Mouse (Mus musculus) liver, embryonic 15.5 days (tissue): ENCODE data around the gene Hmgxb4. TPM values are rescaled to one million over a fixed set of nuclear protein-coding genes. Genes with fewer than 3 reads are reported as not detected.

Source experiments
- ATAC-seq: fragments of 200-750 bp; cut with Nextera tagmentation; 2 replicates; pipeline ENCODE4 v1.8.0; 2017; ENCODE audit warnings: moderate number of reproducible peaks, mild to moderate bottlenecking, moderate library complexity; ENCODE audit not compliant: insufficient read depth
- H3K27ac ChIP-seq: fragments of 300-500 bp; sonication (generic); replicated peaks from 2 replicates; pipeline ENCODE4 v1.5.1; 2015; ENCODE audit warnings: mild to moderate bottlenecking, inconsistent platforms
- H3K27me3 ChIP-seq: fragments of 300-500 bp; sonication (generic); 2 replicates; pipeline ENCODE4 v1.6.1; 2015; ENCODE audit warnings: mild to moderate bottlenecking, inconsistent platforms
- H3K36me3 ChIP-seq: fragments of 300-500 bp; sonication (generic); replicated peaks from 2 replicates; pipeline ENCODE4 v1.6.1; 2015; ENCODE audit warnings: moderate library complexity, mild to moderate bottlenecking, inconsistent platforms
- H3K4me1 ChIP-seq: fragments of 300-500 bp; sonication (generic); replicated peaks from 2 replicates; pipeline ENCODE4 v1.6.1; 2015; ENCODE audit warnings: inconsistent platforms
- H3K4me2 ChIP-seq: fragments of 300-500 bp; sonication (generic); 2 replicates; pipeline ENCODE4 v1.6.1; 2015; ENCODE audit warnings: moderate library complexity, mild to moderate bottlenecking, inconsistent platforms
- H3K4me3 ChIP-seq: fragments of 300-500 bp; sonication (generic); replicated peaks from 2 replicates; pipeline ENCODE4 v1.5.1; 2015; ENCODE audit warnings: mild to moderate bottlenecking, inconsistent platforms
- H3K9ac ChIP-seq: fragments of 300-500 bp; sonication (generic); 2 replicates; pipeline ENCODE4 v1.6.1; 2015; ENCODE audit warnings: moderate library complexity, mild to moderate bottlenecking, inconsistent platforms
- H3K9me3 ChIP-seq: fragments of 300-500 bp; sonication (generic); replicated peaks from 2 replicates; pipeline ENCODE4 v1.6.1; 2016; ENCODE audit warnings: inconsistent platforms
- WGBS: fragments of 180-500 bp; shearing (Covaris S2); methylation state at CpG from one replicate; pipeline ENCODE4 v1.1.7; 2015; ENCODE audit warnings: mixed read lengths; ENCODE audit not compliant: insufficient replicate concordance; 5-methylcytosine and 5-hydroxymethylcytosine counted together
- polyA plus RNA-seq: library from polyadenylated mRNA; unstranded; fragments of >200 nt; fragmentation: Nextera tagmentation; extraction: Ambion mirVana; gene quantifications from 2 replicates; pipeline ENCODE4 v1.2.1, GENCODE M21; 2015

Gene Hmgxb4
- polyA plus RNA-seq, 1 experiment from 2014 or later, result 11.5 TPM

DNA sequence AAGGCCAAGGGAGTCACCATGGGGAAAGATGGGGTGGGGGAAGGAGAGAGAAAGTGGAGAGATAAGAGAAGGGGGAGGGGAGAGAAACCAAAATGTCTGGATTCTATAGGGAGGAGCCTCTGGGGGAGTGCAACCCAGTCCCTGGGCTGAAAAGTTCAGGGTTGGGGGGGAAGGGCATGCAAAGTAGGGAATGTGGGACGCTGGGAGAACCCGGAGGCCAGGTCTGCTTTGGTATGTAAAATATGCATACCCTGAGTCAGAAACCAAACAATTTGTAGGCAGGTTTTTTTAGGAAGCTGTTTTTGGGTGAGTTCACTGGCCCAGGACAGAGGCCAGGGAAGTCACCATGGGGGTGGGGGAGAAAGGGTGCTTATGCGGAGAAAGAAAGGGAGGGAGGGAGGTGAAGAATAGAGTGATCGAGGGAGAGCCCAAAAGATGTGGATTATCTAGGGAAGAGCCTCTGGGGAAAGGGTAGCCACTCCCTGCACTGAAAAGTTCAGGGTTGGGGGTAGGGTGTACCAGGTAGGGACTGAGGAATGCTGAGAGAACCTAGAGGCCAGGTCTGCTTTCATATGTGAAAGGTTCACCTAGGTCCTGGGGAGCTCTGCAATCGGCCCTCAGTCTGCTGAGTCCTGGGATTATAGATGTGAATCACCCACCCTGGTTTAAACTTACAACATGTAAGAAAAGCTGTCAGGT lies 25.3 kb downstream of the Hmgxb4 start:
- no peaks in the 10 kb centered on the region for H3K9me3 ChIP-seq
- no peak overlapping the region for H3K27ac ChIP-seq
- 51% methylated on average over 5 of the region's 5 CpGs for WGBS
- H3K4me2 ChIP-seq, result no peak overlapping the region
- peaks cover 43% of the 10 kb centered on the region for H3K36me3 ChIP-seq
- no peak for ATAC-seq
- H3K27me3 ChIP-seq, result no peaks in the 10 kb centered on the region
- no peak overlapping the region for H3K4me3 ChIP-seq
- H3K9ac ChIP-seq, result no peak overlapping the region
- H3K4me1 ChIP-seq, result peaks cover 35% of the 10 kb centered on the region

DNA sequence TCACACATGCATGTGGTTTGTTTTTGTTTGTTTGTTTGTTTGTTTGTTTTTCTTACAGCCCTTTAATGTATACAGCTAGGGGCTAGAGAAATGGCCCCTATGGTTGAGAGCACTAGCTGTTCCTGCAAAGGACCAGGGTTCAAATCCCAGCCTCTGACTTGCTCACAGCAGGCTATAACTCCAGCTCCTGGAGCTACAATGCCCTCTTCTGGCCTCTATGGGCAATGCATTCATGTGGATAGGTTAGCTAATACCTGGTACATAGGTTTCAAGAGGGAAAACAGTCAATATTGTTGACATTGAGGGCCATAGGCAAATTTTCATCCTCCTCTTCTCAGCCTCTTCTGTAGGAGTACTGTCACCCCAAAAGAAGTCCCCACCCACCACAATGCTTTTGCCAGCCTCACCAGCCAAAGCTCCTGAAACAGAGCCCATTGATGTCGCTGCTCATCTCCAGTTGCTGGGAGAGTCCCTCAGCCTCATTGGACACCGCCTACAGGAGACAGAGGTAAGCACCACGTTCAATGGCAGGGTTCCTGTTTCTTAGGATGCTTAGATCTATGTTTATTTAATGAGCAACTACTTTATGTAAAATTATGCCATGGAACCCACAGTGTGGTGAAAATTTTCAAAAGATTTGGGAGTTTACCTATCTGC lies 30.6 kb downstream of the Hmgxb4 start:
- Histone ChIP-seq H3K4me3 (no peak overlapping the region), H3K9ac (no peak overlapping the region), H3K27ac (no peak overlapping the region), H3K4me2 (no peak overlapping the region), H3K4me1 (peaks cover under 1% of the 10 kb centered on the region), H3K27me3 (no peaks in the 10 kb centered on the region), H3K36me3 (peaks cover 74% of the 10 kb centered on the region), H3K9me3 (no peaks in the 10 kb centered on the region)
- 77% methylated on average over 3 of the region's 3 CpGs for WGBS
- ATAC-seq, result no peak

DNA sequence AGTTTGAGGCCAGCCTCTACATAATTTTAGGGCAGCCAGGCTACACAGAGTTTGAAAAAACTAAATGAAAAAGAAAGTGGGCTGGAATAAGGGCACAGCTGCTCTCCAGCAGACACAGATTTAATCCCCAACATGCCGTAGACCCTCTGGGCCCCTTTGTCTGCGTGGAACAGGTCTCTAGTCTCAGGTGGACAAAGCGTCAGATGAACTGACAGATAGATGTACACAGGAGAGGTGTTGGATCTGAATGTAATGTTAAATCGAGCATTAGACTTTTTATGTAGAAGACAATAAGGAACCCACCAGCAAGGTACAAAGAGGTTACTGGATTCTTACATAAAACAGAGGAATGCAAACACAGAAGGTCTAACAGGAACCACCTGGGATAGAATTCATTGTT lies 32.7 kb downstream of the Hmgxb4 start:
- no peak overlapping the region for H3K4me2 ChIP-seq
- H3K4me3 ChIP-seq, result no peak overlapping the region
- WGBS, result 72% methylated on average over 4 of the region's 4 CpGs
- H3K36me3 ChIP-seq, result peaks cover 83% of the 10 kb centered on the region
- no peak overlapping the region for H3K9ac ChIP-seq
- H3K9me3 ChIP-seq, result no peaks in the 10 kb centered on the region
- H3K4me1 ChIP-seq, result no peaks in the 10 kb centered on the region
- no peaks in the 10 kb centered on the region for H3K27me3 ChIP-seq
- no peak for ATAC-seq
- H3K27ac ChIP-seq, result no peak overlapping the region

DNA sequence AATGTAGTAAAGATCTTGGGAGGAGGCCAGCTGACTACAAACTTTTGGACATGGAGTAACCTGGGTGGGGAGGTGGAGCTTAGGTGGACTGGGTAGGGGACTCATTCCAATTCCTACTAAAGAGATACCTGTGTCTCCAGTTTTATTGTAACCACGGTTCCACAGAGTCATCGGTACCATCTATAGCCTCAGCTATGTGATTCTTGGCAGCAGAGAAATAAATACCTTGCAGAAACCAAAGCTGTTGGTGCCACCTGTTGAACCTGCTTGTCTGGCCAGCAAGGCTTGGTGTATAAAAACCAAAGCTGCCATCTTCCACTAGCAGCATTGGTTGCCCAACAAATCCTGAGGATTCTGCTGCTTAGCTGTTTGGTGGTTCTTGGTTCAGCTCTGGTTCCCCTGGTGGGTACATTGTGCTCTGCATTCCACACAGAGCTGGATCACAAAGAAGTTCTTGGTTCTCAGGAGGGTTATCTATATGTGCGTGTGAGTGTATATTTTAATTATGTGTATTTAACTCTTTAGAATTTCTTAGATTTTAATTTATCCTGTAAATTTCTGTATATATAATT lies 37.4 kb downstream of the Hmgxb4 start:
- H3K4me1 ChIP-seq, result peaks cover 18% of the 10 kb centered on the region
- 87% methylated on average over 3 of the region's 3 CpGs for WGBS
- no peak overlapping the region for H3K4me3 ChIP-seq
- H3K27ac ChIP-seq, result no peak overlapping the region
- peaks cover 41% of the 10 kb centered on the region for H3K36me3 ChIP-seq
- no peak for ATAC-seq
- no peak overlapping the region for H3K4me2 ChIP-seq
- H3K9me3 ChIP-seq, result no peaks in the 10 kb centered on the region
- no peaks in the 10 kb centered on the region for H3K27me3 ChIP-seq
- no peak overlapping the region for H3K9ac ChIP-seq

DNA sequence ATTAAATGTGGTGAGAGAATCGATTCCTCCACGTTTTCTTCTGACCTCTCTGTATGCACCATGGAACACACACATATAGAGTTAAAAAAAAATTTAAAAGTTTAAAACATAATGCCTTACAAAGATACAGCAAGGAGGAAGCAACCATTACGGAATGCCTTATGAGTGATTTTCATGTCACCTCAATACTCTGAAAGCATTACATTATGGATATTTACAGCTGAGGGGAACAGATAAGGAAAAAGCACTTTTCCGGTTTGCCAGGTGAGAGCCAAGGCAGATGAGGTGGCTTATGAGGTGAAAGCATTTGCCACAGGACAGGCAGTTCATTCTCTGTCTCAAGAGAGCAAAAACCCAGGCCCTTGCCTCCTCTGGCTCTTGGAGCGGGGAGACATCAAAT lies 39.8 kb downstream of the Hmgxb4 start:
- 61% methylated on average over 5 of the region's 5 CpGs for WGBS
- Histone ChIP-seq H3K36me3 (peaks cover 28% of the 10 kb centered on the region), H3K27me3 (no peaks in the 10 kb centered on the region), H3K9ac (peak overlapping the region; percentile 67; the same call in 1 of the 2 replicates), H3K4me3 (peak overlapping the region; percentile 77), H3K4me1 (peaks cover 25% of the 10 kb centered on the region), H3K4me2 (peak overlapping the region; percentile 96), H3K9me3 (no peaks in the 10 kb centered on the region), H3K27ac (peak overlapping the region; percentile 88)
- ATAC-seq, result no peak

DNA sequence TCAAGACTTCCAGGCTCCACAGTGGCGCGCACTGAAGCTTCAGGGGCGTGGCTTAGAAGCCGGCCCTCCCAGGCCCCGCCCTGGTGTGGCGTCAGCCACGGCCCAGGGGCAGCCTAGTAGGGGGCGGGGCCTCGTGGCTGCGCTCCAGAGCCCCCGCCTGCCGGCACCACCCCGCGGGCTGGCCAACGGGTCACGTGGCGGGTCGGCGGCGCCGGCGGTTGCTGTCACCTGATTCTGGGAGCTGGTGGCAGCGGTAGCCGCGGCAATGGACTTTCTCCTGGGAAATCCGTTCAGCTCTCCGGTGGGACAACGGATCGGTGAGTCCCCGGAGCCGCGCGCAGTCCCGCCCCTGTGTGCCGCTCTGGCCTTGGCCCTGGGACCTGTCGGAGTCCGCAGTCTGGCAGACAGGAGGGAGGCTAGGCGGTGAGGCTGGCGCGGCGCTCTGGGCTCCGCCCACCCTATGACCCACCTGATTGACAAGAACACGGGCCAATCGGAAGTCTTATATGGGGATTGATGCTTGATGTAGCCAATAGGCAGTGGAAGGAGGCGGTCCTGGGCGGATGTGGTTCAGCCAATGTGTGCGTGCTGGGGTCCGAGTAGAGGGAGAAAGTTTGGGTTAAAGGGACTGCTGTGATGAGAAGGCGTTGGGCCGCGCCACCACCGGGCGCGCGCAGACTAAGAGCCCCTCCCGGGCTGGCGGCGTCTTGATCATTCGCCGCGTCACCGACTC lies 40.5 kb downstream of the Hmgxb4 start, which contains the start of gene Tom1:
Tom1 (plus strand) TSS at position 195 of the 733 bp plus-strand sequence.
- WGBS, result under 1% methylated on average over 62 of the region's 62 CpGs
- H3K9ac ChIP-seq, result peak within 1 kb of the TSS; percentile 67
- ATAC-seq, result peak; percentile 96

DNA sequence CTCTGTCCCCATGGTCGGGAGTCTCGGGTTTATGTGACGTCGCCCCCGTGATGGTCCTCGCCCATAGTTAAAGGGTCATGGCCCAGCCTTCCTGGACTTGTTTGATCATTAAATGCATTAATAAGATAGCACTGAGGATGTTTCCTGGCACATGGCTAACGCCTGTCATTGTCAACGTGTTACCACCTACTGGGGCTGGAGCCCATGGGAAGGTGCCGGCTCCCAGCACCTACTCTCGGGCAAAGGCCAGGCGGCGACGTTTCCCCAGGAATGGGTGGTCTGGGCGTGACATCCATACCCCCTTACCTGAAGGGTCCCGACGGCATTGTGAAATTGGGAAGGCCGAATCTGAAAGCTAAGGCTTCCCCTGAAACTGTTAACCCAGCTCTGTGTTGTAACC lies 41.1 kb downstream of the Hmgxb4 start:
- ATAC-seq, result peak; percentile 0; the same call in 1 of the 2 replicates
- H3K27ac ChIP-seq, result peak overlapping the region; percentile 88

More for the DNA sequence above, 40.5 kb downstream of the Hmgxb4 start, which contains the start of gene Tom1:
- Histone ChIP-seq H3K27ac (peak within 1 kb of the TSS; percentile 88), H3K27me3 (no peaks in the 10 kb centered on the region), H3K9me3 (no peaks in the 10 kb centered on the region), H3K4me1 (peaks cover 28% of the 10 kb centered on the region), H3K4me3 (peak within 1 kb of the TSS; percentile 77), H3K36me3 (peaks cover 22% of the 10 kb centered on the region), H3K4me2 (peak within 1 kb of the TSS; percentile 96)

DNA sequence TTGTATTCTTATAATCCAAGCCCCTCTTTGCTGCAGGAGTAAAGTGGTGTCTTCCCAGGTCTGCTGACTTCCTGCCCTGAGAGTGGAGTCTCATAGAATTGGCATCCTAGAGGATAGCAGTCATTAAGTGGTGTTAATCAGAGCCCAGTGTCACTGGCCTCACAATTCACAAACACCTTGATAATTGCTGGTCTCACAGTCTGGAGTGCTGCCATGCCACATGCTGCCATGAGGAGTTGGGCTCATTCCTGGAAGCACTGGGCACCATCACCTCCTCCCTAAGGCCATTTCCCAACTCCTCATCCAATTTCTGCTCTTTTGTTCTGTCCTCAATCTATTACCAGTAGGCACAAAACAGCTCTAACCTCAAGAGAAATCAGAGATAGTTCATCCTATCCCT lies 42.5 kb downstream of the Hmgxb4 start:
- Histone ChIP-seq H3K9ac (no peak overlapping the region), H3K36me3 (peaks cover 4% of the 10 kb centered on the region; the same call in 1 of the 2 replicates), H3K4me2 (no peak overlapping the region), H3K4me3 (no peak overlapping the region), H3K27ac (no peak overlapping the region), H3K27me3 (no peaks in the 10 kb centered on the region), H3K4me1 (peaks cover 28% of the 10 kb centered on the region), H3K9me3 (no peaks in the 10 kb centered on the region)
- no peak for ATAC-seq

More for the DNA sequence above, 41.1 kb downstream of the Hmgxb4 start:
- 2% methylated on average over 17 of the region's 17 CpGs for WGBS
- no peaks in the 10 kb centered on the region for H3K27me3 ChIP-seq
- H3K36me3 ChIP-seq, result peaks cover 16% of the 10 kb centered on the region
- no peaks in the 10 kb centered on the region for H3K9me3 ChIP-seq
- peaks cover 28% of the 10 kb centered on the region for H3K4me1 ChIP-seq
- peak overlapping the region; percentile 67 for H3K9ac ChIP-seq
- peak overlapping the region; percentile 77 for H3K4me3 ChIP-seq
- peak overlapping the region; percentile 96 for H3K4me2 ChIP-seq

DNA sequence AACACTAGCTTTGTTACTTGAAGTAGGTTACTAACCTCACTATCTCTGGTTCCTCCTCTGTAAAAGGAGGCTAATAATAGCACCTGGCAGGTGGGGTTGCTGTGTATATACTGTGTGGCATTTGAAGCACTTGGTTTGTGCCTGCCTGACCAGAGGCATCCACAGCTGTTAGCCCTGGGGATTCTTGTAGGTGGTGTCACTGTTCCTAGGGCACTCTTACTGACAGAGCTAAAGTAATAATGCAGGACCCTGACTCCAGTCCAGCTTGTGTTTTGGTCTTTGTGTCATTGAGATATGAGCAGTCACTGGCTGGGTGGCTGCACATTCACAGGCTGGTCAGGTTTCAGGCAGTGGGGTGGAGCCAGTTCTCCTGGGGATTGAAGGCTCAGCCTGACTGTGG lies 45.3 kb downstream of the Hmgxb4 start:
- Histone ChIP-seq H3K9me3 (no peaks in the 10 kb centered on the region), H3K27me3 (no peaks in the 10 kb centered on the region), H3K27ac (no peak overlapping the region), H3K4me2 (no peak overlapping the region), H3K4me3 (no peak overlapping the region), H3K4me1 (peaks cover 20% of the 10 kb centered on the region), H3K36me3 (no peaks in the 10 kb centered on the region; the same call in 1 of the 2 replicates), H3K9ac (no peak overlapping the region)
- ATAC-seq, result no peak

DNA sequence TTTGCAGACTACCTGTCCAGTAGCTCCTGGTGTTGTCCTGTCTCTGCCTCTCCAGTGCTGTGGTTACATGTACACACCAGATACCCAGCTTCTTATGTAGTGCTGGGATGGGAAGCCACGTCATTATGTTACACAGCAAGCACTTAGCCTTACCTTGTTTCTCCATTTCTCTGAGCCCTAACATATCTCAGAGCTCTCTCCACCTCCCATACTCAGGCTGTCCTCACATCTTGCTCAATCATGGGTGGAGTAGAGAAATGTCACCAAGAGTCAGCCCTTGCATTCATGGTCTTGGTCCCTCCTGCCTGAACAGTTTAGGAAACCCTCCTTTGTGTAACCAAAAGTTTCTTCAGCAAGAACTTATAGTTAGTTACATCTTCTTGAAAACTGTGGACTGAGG lies 46.6 kb downstream of the Hmgxb4 start:
- no peaks in the 10 kb centered on the region; the same call in 1 of the 2 replicates for H3K36me3 ChIP-seq
- H3K27ac ChIP-seq, result 0 out of 2 replicates have a peak overlapping the region, but pooled peaks have one; percentile 6
- ATAC-seq, result no peak
- no peaks in the 10 kb centered on the region for H3K9me3 ChIP-seq
- no peak overlapping the region for H3K9ac ChIP-seq
- peaks cover 13% of the 10 kb centered on the region for H3K4me1 ChIP-seq
- no peaks in the 10 kb centered on the region for H3K27me3 ChIP-seq
- WGBS, result 53% methylated on average over 1 of the region's 1 CpGs
- no peak overlapping the region for H3K4me3 ChIP-seq
- no peak overlapping the region for H3K4me2 ChIP-seq

DNA sequence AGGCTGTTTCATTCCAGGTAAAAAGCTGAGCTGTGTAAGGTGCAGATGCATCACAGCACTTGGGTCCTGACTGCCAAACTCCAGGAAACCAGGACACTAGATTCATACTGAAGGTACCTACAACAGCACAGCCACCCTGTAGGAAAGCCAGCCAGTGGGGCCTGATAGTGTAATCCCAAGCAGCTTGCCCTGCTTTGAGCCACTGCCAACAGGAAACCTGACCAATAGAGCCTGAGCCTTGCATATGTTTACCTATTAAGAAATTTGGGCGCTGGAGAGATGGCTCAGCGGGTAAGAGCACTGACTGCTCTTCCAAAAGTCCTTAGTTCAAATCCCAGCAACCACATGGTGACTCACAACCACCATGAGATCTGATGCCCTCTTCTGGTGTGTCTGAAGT lies 49.0 kb downstream of the Hmgxb4 start:
- Histone ChIP-seq H3K4me1 (peaks cover 3% of the 10 kb centered on the region), H3K27me3 (no peaks in the 10 kb centered on the region), H3K9me3 (no peaks in the 10 kb centered on the region), H3K27ac (no peak overlapping the region), H3K4me3 (no peak overlapping the region), H3K36me3 (no peaks in the 10 kb centered on the region), H3K9ac (no peak overlapping the region), H3K4me2 (no peak overlapping the region)
- ATAC-seq, result no peak
- 64% methylated on average over 2 of the region's 2 CpGs for WGBS
